Mouse (Mus musculus) skeletal muscle tissue, postnatal 0 days (tissue): ENCODE data around the gene Spon2. TPM values are rescaled to one million over a fixed set of nuclear protein-coding genes. Genes with fewer than 3 reads are reported as not detected.

Experiments
- polyA plus RNA-seq: library from polyadenylated mRNA; unstranded; fragments of >200 nt; fragmentation: Nextera tagmentation; extraction: Ambion mirVana; gene quantifications from 2 replicates; pipeline ENCODE4 v1.2.1, GENCODE M21; 2015

Gene Spon2
- 12.4 and 25.0 TPM in 2 replicates for polyA plus RNA-seq

DNA sequence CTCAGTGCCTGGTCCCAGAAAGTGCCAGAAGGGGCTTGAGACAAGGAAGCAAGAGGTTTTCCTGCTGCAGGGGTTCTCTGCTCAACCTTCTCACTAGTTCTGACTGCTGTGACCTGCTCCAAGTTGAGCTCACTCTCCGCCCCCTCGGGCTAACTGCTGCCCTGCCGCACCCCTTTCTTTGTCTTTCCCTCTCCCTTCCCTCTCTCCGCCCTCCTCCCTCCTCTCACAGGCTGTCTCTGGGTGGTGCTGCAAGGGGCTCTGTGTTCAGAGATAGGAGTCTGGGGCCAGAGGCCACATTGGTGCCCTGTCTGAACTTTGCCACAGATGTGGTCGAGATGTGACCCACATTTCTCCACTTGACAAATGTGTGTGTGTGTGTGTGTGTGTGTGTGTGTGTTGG, at the start of gene Spon2:
Spon2 (minus strand) TSS at position 375 of the 400 bp plus-strand sequence.

Other genes with a start within 250 kb of the Spon2 start
- gene Ywhah, start 199.6 kb downstream of the Spon2 start, polyA plus RNA-seq: 149 and 179 TPM in 2 replicates
- gene Slc5a1, start 114.2 kb downstream of the Spon2 start, polyA plus RNA-seq: 0.21 TPM in 1 of 2 replicates, not detected in the other
- 156 and 173 TPM in 2 replicates for gene Ctbp1, start 56.5 kb upstream of the Spon2 start, polyA plus RNA-seq
- 96.4 and 111 TPM in 2 replicates for gene Maea, start 117.1 kb upstream of the Spon2 start, polyA plus RNA-seq
- 5.1 and 5.2 TPM in 2 replicates for gene Uvssa, start 160.1 kb upstream of the Spon2 start, polyA plus RNA-seq
- gene Nkx1-1, start 215.5 kb upstream of the Spon2 start, polyA plus RNA-seq: not detected in 2 replicates